Mouse (Mus musculus): Measurements from ENCODE around the gene Sprtn. TPM values are rescaled to one million over a fixed set of nuclear protein-coding genes. Genes with fewer than 3 reads are reported as not detected.

The Sprtn gene
- polyA plus RNA-seq (2012; rRNA removed): 4.8 and 7.0 TPM in 2 replicates
- 4.9 and 5.0 TPM in 2 replicates for polyA plus RNA-seq (2014; fragmentation: Nextera tagmentation; extraction: Ambion mirVana)

DNA sequence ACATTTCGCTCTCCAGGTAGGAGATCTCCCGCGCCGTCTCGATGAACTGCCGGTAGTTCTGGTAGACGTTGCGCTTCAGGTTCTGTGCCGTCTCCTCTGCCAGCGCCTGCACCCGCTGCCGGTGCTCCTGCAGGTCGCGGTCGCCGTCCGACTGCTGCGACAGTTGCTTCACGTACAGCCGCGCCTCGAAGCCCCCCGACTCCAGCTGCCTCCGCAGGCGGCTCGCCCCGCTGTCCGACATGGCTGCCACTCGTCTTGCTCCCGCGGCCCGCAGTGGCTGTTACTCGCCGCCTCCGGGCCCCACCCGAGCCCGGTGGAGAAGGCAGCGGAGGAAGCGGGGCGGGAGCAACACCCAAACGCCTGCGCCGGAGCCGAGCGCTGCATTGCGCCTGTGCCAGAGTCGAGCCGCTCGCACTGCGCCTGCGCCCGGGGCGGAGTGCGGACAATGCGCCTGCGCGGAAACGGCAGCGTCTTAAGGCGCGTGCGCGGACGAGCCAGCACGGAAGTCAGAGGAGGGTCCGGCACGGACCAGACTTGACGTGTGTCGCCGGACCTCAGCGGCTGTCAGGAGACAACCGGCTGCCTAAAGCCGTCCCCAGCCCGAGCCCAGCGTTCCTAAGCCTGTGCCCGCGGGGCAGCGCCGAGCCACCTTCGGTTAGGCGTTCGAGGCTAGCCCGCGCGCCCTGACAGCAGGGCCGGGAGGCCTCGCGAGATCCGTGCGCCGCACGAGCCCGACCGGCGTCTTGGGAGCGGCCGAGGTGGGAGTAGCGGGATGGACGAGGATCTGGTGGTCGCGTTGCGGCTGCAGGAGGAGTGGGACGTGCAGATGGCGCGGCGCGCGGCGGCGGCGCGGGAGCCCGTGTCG, at the start of gene Sprtn, which contains the start of gene Exoc8:
TSS of gene Sprtn (plus strand) at position 501 of the 865 bp plus-strand sequence.
TSS of gene Exoc8 (minus strand) at position 320 of the 865 bp plus-strand sequence.
- no peak for TF ChIP-seq EP300 (IDR thresholded peaks at IDR 0.05; ENCODE audit: low read depth)
- TF ChIP-seq CTCF (IDR thresholded peaks at IDR 0.05; ENCODE audit: low read depth): no peak
- ATAC-seq (ENCODE audit: insufficient read depth) (peak; percentile 93), DNase-seq (ENCODE audit: low read depth in 3 of 3, low spot score in 3 of 3) (peak; percentile 87 to 91 (median 89))
- Histone ChIP-seq H3K36me3 (replicated peaks; ENCODE audit: control insufficient read depth, insufficient read depth, low read depth) (peaks cover 41% of the 10 kb centered on the region), H3K27ac (peak within 1 kb of the TSS; percentile 57), H3K9me3 (ENCODE audit: control insufficient read depth, low read length) (no peaks in the 10 kb centered on the region), H3K4me1 (replicated peaks; ENCODE audit: control insufficient read depth in 2 of 2, insufficient read depth in 2 of 2, low read length in 1 of 2) (peaks cover 9 to 12% of the 10 kb centered on the region in 2 experiments), H3K9ac (replicated peaks) (peak within 1 kb of the TSS; percentile 88), H3K4me3 (ENCODE audit: insufficient read depth in 1 of 2, low read depth in 2 of 2, low read length in 2 of 2) (peak within 1 kb of the TSS; percentile 83 to 84), H3K4me2 (ENCODE audit: low read depth) (peak within 1 kb of the TSS; percentile 98), H3K27me3 (ENCODE audit: control insufficient read depth, insufficient read depth, low read length) (no peaks in the 10 kb centered on the region)
- under 1% methylated on average over 114 of the region's 114 CpGs for WGBS (ENCODE audit: insufficient replicate concordance)

DNA sequence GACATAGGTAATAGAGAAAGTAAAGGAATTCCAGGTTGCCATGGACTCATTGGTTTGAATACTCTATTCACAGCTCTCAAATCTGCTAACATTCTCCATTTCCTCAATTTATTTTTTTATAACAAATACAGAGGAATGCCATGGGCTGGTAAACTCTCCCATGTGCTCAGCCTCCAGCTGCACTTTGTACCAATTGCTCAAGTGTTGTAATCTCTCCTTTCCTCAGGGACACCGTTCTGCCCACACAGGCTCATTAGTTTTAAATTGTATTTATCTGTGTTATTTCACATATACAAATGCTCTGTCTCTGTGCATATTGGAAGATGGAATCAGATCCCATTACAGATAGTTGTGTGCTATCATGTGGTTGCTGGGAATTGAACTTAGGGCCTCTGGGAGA, 44.2 kb upstream of the Sprtn start:
- DNase-seq (ENCODE audit: low read depth in 3 of 3, low spot score in 3 of 3): no peak

DNA sequence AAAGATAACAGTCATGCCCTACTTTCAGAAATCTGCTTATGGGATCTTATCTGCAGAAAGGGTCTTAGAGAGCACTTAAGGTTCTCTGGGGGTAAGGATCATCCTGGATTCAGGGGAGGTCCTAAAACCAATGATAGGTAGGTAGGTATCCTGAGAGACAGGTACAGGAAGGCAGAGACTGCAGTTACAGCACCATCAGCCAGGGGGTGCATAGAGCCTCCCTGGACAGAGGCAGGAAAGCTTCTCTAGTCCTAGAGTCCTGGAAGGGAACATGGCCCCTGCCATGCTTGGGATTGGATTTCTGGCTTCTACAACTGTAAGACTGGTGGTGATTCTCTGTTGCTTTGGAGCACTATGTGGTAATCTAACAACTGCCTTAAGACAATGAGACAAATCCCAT, 38.2 kb upstream of the Sprtn start:
- peaks cover 5 to 6% of the 10 kb centered on the region in 2 experiments; a peak in 3 of 4 replicates for H3K4me1 ChIP-seq (replicated peaks; ENCODE audit: control insufficient read depth in 2 of 2, insufficient read depth in 2 of 2, low read length in 1 of 2)
- TF ChIP-seq CTCF (IDR thresholded peaks at IDR 0.05; ENCODE audit: low read depth) (peak; percentile 81), EP300 (IDR thresholded peaks at IDR 0.05; ENCODE audit: low read depth) (no peak)
- ATAC-seq (ENCODE audit: insufficient read depth) (no peak), DNase-seq (ENCODE audit: low read depth in 3 of 3, low spot score in 3 of 3) (no peak)
- H3K4me3 ChIP-seq (ENCODE audit: insufficient read depth in 1 of 2, low read depth in 2 of 2, low read length in 2 of 2): no peak overlapping the region
- H3K9ac ChIP-seq (replicated peaks): no peak overlapping the region
- H3K4me2 ChIP-seq (ENCODE audit: low read depth): no peak overlapping the region
- peaks cover 26% of the 10 kb centered on the region for H3K36me3 ChIP-seq (replicated peaks; ENCODE audit: control insufficient read depth, insufficient read depth, low read depth)
- H3K27ac ChIP-seq: no peak overlapping the region
- no peaks in the 10 kb centered on the region for H3K9me3 ChIP-seq (ENCODE audit: control insufficient read depth, low read length)
- H3K27me3 ChIP-seq (ENCODE audit: control insufficient read depth, insufficient read depth, low read length): no peaks in the 10 kb centered on the region

More for the DNA sequence above, 44.2 kb upstream of the Sprtn start:
- Histone ChIP-seq H3K27ac (no peak overlapping the region), H3K4me1 (replicated peaks; ENCODE audit: control insufficient read depth in 2 of 2, insufficient read depth in 2 of 2, low read length in 1 of 2) (no peaks in the 10 kb centered on the region), H3K9me3 (ENCODE audit: control insufficient read depth, low read length) (no peaks in the 10 kb centered on the region), H3K4me3 (ENCODE audit: insufficient read depth in 1 of 2, low read depth in 2 of 2, low read length in 2 of 2) (no peak overlapping the region), H3K27me3 (ENCODE audit: control insufficient read depth, insufficient read depth, low read length) (no peaks in the 10 kb centered on the region), H3K9ac (replicated peaks) (no peak overlapping the region), H3K36me3 (replicated peaks; ENCODE audit: control insufficient read depth, insufficient read depth, low read depth) (peaks cover 32% of the 10 kb centered on the region), H3K4me2 (ENCODE audit: low read depth) (no peak overlapping the region)
- TF ChIP-seq CTCF (IDR thresholded peaks at IDR 0.05; ENCODE audit: low read depth): no peak
- no peak for TF ChIP-seq EP300 (IDR thresholded peaks at IDR 0.05; ENCODE audit: low read depth)
- WGBS (ENCODE audit: insufficient replicate concordance): 80% methylated on average over 1 of the region's 1 CpGs
- no peak for ATAC-seq (ENCODE audit: insufficient read depth)

- Histone ChIP-seq H3K4me2 (ENCODE audit: low read depth) (no peak overlapping the region), H3K27me3 (ENCODE audit: control insufficient read depth, insufficient read depth, low read length) (no peaks in the 10 kb centered on the region), H3K27ac (no peak overlapping the region), H3K9me3 (ENCODE audit: control insufficient read depth, low read length) (no peaks in the 10 kb centered on the region), H3K4me3 (ENCODE audit: insufficient read depth in 1 of 2, low read depth in 2 of 2, low read length in 2 of 2) (no peak overlapping the region), H3K4me1 (replicated peaks; ENCODE audit: control insufficient read depth in 2 of 2, insufficient read depth in 2 of 2, low read length in 1 of 2) (peaks cover 5 to 6% of the 10 kb centered on the region in 2 experiments; a peak in 3 of 4 replicates), H3K36me3 (replicated peaks; ENCODE audit: control insufficient read depth, insufficient read depth, low read depth) (peaks cover 21% of the 10 kb centered on the region), H3K9ac (replicated peaks) (no peak overlapping the region)
- ATAC-seq (ENCODE audit: insufficient read depth) (no peak), DNase-seq (ENCODE audit: low read depth in 3 of 3, low spot score in 3 of 3) (no peak)
- WGBS (ENCODE audit: insufficient replicate concordance): 70% methylated on average over 3 of the region's 3 CpGs
- no peak for TF ChIP-seq EP300 (IDR thresholded peaks at IDR 0.05; ENCODE audit: low read depth)
- TF ChIP-seq CTCF (IDR thresholded peaks at IDR 0.05; ENCODE audit: low read depth): no peak
Measured at GRCm38 (mm10) chr8:124860188-124860587, 37.5 kb upstream of the Sprtn start.

Data from liver, embryonic 14.5 days (tissue).